Mouse (Mus musculus) kidney, embryonic 14.5 days (tissue): ENCODE results near the gene Alg6. TPM values are rescaled to one million over a fixed set of nuclear protein-coding genes. Genes with fewer than 3 reads are reported as not detected.

ENCODE experiments used
- ATAC-seq: fragments of 200-750 bp; cut with Nextera tagmentation; 2 replicates; pipeline ENCODE4 v1.8.0; 2017; ENCODE audit warnings: moderate number of reproducible peaks, mild to moderate bottlenecking, moderate TSS enrichment, moderate library complexity; ENCODE audit not compliant: low FRiP score, low TSS enrichment
- H3K27ac ChIP-seq: fragments of 300-500 bp; sonication (generic); 2 replicates; pipeline ENCODE4 v1.5.1; 2014; ENCODE audit warnings: low read depth, mild to moderate bottlenecking, low read length, moderate library complexity, mixed read lengths
- H3K27me3 ChIP-seq: fragments of 300-500 bp; sonication (generic); 2 replicates; pipeline ENCODE4 v1.6.1; 2014; ENCODE audit warnings: mild to moderate bottlenecking, low read length; ENCODE audit not compliant: control insufficient read depth, insufficient read depth
- H3K36me3 ChIP-seq: fragments of 300-500 bp; sonication (generic); 2 replicates; pipeline ENCODE4 v1.6.1; 2014; ENCODE audit warnings: low read length, mixed read lengths; ENCODE audit not compliant: control insufficient read depth, insufficient read depth
- H3K4me1 ChIP-seq: fragments of 300-500 bp; sonication (generic); 2 replicates; pipeline ENCODE4 v1.6.1; 2014; ENCODE audit warnings: low read length, mixed read lengths; ENCODE audit not compliant: control insufficient read depth, insufficient read depth
- H3K4me2 ChIP-seq: fragments of 300-500 bp; sonication (generic); replicated peaks from 2 replicates; pipeline ENCODE4 v1.6.1; 2014; ENCODE audit warnings: low read depth, mild to moderate bottlenecking, low read length
- H3K4me3 ChIP-seq: fragments of 300-500 bp; sonication (generic); 2 replicates; pipeline ENCODE4 v1.5.1; 2014; ENCODE audit warnings: mild to moderate bottlenecking, low read length
- H3K9ac ChIP-seq: fragments of 300-500 bp; sonication (generic); 2 replicates; pipeline ENCODE4 v1.6.1; 2014; ENCODE audit warnings: low read depth, mild to moderate bottlenecking, low read length, moderate library complexity
- H3K9me3 ChIP-seq: fragments of 300-500 bp; sonication (generic); 2 replicates; pipeline ENCODE4 v1.6.1; 2016; ENCODE audit warnings: low read length; ENCODE audit not compliant: control insufficient read depth
- WGBS: fragments of 180-500 bp; shearing (Covaris S2); extraction: QIAGEN DNeasy Blood & Tissue Kit; methylation state at CpG from one replicate; pipeline ENCODE4 v1.1.7; 2014; 5-methylcytosine and 5-hydroxymethylcytosine counted together
- polyA plus RNA-seq: library from polyadenylated mRNA; unstranded; fragments of >200 nt; fragmentation: Nextera tagmentation; extraction: Ambion mirVana; gene quantifications from 2 replicates; pipeline ENCODE4 v1.2.1, GENCODE M21; 2014

Gene Alg6
- polyA plus RNA-seq, 1 experiment from 2014 or later = 34.1 TPM

GRCm38 (mm10) chr4:99717905-99718304 lies 2.4 kb downstream of the Alg6 start:
- no peak for ATAC-seq

GRCm38 (mm10) chr4:99724331-99724730 lies 8.9 kb downstream of the Alg6 start:
- Histone ChIP-seq H3K4me1 (no peaks in the 10 kb centered on the region), H3K36me3 (peaks cover 32% of the 10 kb centered on the region; the same call in 1 of the 2 replicates), H3K27ac (no peak overlapping the region), H3K9me3 (0 out of 2 replicates have a peak, but pooled peaks cover under 1% of the 10 kb centered on the region), H3K4me3 (no peak overlapping the region), H3K4me2 (no peak overlapping the region), H3K27me3 (no peaks in the 10 kb centered on the region), H3K9ac (no peak overlapping the region)
- no peak for ATAC-seq
- 87% methylated on average over 4 of the region's 4 CpGs for WGBS

More at GRCm38 (mm10) chr4:99717905-99718304, 2.4 kb downstream of the Alg6 start:
- WGBS = 60% methylated on average over 4 of the region's 4 CpGs
- Histone ChIP-seq H3K27me3 (no peaks in the 10 kb centered on the region), H3K9ac (no peak overlapping the region), H3K4me1 (0 out of 2 replicates have a peak, but pooled peaks cover 4% of the 10 kb centered on the region), H3K9me3 (no peaks in the 10 kb centered on the region), H3K36me3 (peaks cover 13% of the 10 kb centered on the region; the same call in 1 of the 2 replicates), H3K4me3 (no peak overlapping the region), H3K27ac (no peak overlapping the region), H3K4me2 (no peak overlapping the region)

GRCm38 (mm10) chr4:99725914-99726451 lies 10.5 kb downstream of the Alg6 start:
- Histone ChIP-seq H3K4me3 (no peak overlapping the region), H3K27me3 (no peaks in the 10 kb centered on the region), H3K4me1 (no peaks in the 10 kb centered on the region), H3K27ac (no peak overlapping the region), H3K9ac (no peak overlapping the region), H3K4me2 (no peak overlapping the region), H3K9me3 (peaks cover 15% of the 10 kb centered on the region; the same call in 1 of the 2 replicates), H3K36me3 (peaks cover 42% of the 10 kb centered on the region)
- 91% methylated on average over 8 of the region's 8 CpGs for WGBS
- no peak for ATAC-seq

- Histone ChIP-seq H3K4me2 (no peak overlapping the region), H3K27me3 (no peaks in the 10 kb centered on the region), H3K9ac (no peak overlapping the region), H3K36me3 (no peaks in the 10 kb centered on the region), H3K4me3 (no peak overlapping the region), H3K27ac (no peak overlapping the region), H3K9me3 (no peaks in the 10 kb centered on the region), H3K4me1 (no peaks in the 10 kb centered on the region)
- no peak for ATAC-seq
- 67% methylated on average over 7 of the region's 7 CpGs for WGBS
Measured at GRCm38 (mm10) chr4:99739836-99740235, 24.4 kb downstream of the Alg6 start.

- Histone ChIP-seq H3K9ac (no peak overlapping the region), H3K36me3 (peaks cover 2% of the 10 kb centered on the region; the same call in 1 of the 2 replicates), H3K27me3 (no peaks in the 10 kb centered on the region), H3K4me1 (no peaks in the 10 kb centered on the region), H3K4me3 (no peak overlapping the region), H3K4me2 (no peak overlapping the region), H3K9me3 (no peaks in the 10 kb centered on the region), H3K27ac (no peak overlapping the region)
- ATAC-seq = no peak
- 85% methylated on average over 5 of the region's 5 CpGs for WGBS
Measured at GRCm38 (mm10) chr4:99752426-99752825, 37.0 kb downstream of the Alg6 start.

GRCm38 (mm10) chr4:99766303-99766702 lies 50.8 kb downstream of the Alg6 start:
- Histone ChIP-seq H3K4me2 (no peak overlapping the region), H3K9me3 (no peaks in the 10 kb centered on the region), H3K9ac (no peak overlapping the region), H3K4me3 (no peak overlapping the region), H3K36me3 (no peaks in the 10 kb centered on the region), H3K4me1 (no peaks in the 10 kb centered on the region), H3K27me3 (no peaks in the 10 kb centered on the region), H3K27ac (no peak overlapping the region)
- WGBS = 80% methylated on average over 5 of the region's 5 CpGs
- no peak for ATAC-seq

- Histone ChIP-seq H3K36me3 (no peaks in the 10 kb centered on the region), H3K4me2 (no peak overlapping the region)
- ATAC-seq = peak; percentile 75; the same call in 1 of the 2 replicates
Measured at GRCm38 (mm10) chr4:99766753-99767152, 51.3 kb downstream of the Alg6 start.

GRCm38 (mm10) chr4:99770555-99770954 lies 55.1 kb downstream of the Alg6 start:
- 75% methylated on average over 5 of the region's 5 CpGs for WGBS
- ATAC-seq = no peak; the same call in 1 of the 2 replicates

More at GRCm38 (mm10) chr4:99766753-99767152, 51.3 kb downstream of the Alg6 start:
- Histone ChIP-seq H3K27ac (no peak overlapping the region), H3K27me3 (no peaks in the 10 kb centered on the region), H3K4me1 (no peaks in the 10 kb centered on the region), H3K9me3 (no peaks in the 10 kb centered on the region), H3K4me3 (no peak overlapping the region), H3K9ac (no peak overlapping the region)
- WGBS = 65% methylated on average over 1 of the region's 1 CpGs

GRCm38 (mm10) chr4:99773041-99773440 lies 57.6 kb downstream of the Alg6 start:
- no peak overlapping the region for H3K9ac ChIP-seq
- H3K4me1 ChIP-seq = no peaks in the 10 kb centered on the region
- no peaks in the 10 kb centered on the region for H3K27me3 ChIP-seq
- no peak overlapping the region for H3K4me3 ChIP-seq
- no peak overlapping the region for H3K4me2 ChIP-seq
- H3K36me3 ChIP-seq = no peaks in the 10 kb centered on the region
- no peak for ATAC-seq
- H3K9me3 ChIP-seq = no peaks in the 10 kb centered on the region
- no peak overlapping the region for H3K27ac ChIP-seq
- WGBS = 13% methylated on average over 1 of the region's 1 CpGs

More at GRCm38 (mm10) chr4:99770555-99770954, 55.1 kb downstream of the Alg6 start:
- Histone ChIP-seq H3K4me2 (no peak overlapping the region), H3K4me3 (no peak overlapping the region), H3K36me3 (no peaks in the 10 kb centered on the region), H3K4me1 (no peaks in the 10 kb centered on the region), H3K9ac (no peak overlapping the region), H3K9me3 (no peaks in the 10 kb centered on the region), H3K27ac (no peak overlapping the region), H3K27me3 (no peaks in the 10 kb centered on the region)
